Mouse (Mus musculus) heart, adult 2 months (tissue): ENCODE results near the gene Kalrn.

Experiments
- CTCF ChIP-seq: fragments of 200-600 bp; IDR thresholded peaks from 2 replicates; pipeline ENCODE4 v1.8.1; 2022; ENCODE audit warnings: antibody characterized with exemption, mild to moderate bottlenecking, moderate library complexity
- EP300 ChIP-seq: fragments of 200-500 bp; IDR thresholded peaks from 2 replicates; pipeline ENCODE4 v1.6.1; 2011; ENCODE audit warnings: low read depth, low read length, control low read depth; ENCODE audit not compliant: insufficient read depth
- POLR2A ChIP-seq: fragments of 200-500 bp; IDR thresholded peaks from 2 replicates; pipeline ENCODE4 v1.6.1; 2011; ENCODE audit warnings: mild to moderate bottlenecking, low read depth, low read length, control low read depth; ENCODE audit not compliant: insufficient read depth

- TF ChIP-seq EP300 (no peak), CTCF (no peak), POLR2A (no peak)
Measured at GRCm38 (mm10) chr16:34271476-34271875, 301.9 kb downstream of the Kalrn start.
